Mouse (Mus musculus) stomach, postnatal 0 days (tissue): Measurements from ENCODE around the gene Hcst.

Source experiments
- CTCF ChIP-seq: IDR thresholded peaks from 2 replicates; pipeline ENCODE4 v1.5.1; 2016; ENCODE audit warnings: antibody characterized with exemption, low read depth, mild to moderate bottlenecking, moderate library complexity
- EP300 ChIP-seq: optimal IDR thresholded peaks from 2 replicates; pipeline ENCODE3; 2016; ENCODE audit warnings: antibody characterized with exemption

DNA sequence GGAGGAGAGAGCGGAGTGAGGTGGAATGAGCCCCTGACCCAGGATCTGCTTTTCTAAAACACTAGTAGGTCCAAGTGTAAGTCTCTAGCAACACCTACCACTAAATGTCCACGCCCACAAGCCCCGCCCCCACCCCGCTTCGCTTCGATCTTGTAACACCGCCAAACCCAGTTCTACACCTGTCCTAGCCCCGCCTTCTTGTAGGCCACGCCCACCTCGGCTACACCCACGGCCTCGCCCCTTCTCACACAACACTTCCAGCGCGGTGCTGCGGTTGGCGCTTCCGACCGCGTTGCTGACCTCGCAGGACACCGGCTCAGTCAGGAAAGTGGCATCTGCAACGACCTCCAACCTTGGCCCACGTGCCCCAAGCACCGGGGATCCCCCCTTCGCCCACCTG is 34.1 kb upstream of the Hcst start:
- TF ChIP-seq CTCF, result no peak
- no peak for TF ChIP-seq EP300
